In genomic region chr11:61449499-61450292, GRCm38 (mm10) we compare ENCODE assay signal across 9 mouse cellular contexts. TPM values are rescaled to one million over a fixed set of nuclear protein-coding genes. Genes with fewer than 3 reads are reported as not detected.
A peak's percentile ranks its signal among the peaks of the same experiment; 100 is the strongest.
DNase-seq lines count a peak whose midpoint lies in the region; ATAC-seq and TF ChIP-seq lines count a peak whose summit lies in the region.
"Had no signal": no experiment of that assay in that cellular context is flagged by ENCODE, and none has a peak within 500 bp of the region (broad histone marks: within the 10 kb centered on the region; RNA-seq: fewer than 3 reads in every experiment).

No protein-coding gene starts in this region.

- no peak overlapping the region for H3K27ac ChIP-seq in thymus, adult 2 months (ENCODE audit: control insufficient read depth, insufficient read depth, low read length)
- H3K27ac ChIP-seq: liver, embryonic 13.5 days had no signal

- 66% methylated on average over 24 of the region's 24 CpGs for WGBS in thymus, adult 2 months

- peak; percentile 92 for DNase-seq in heart, adult 11 months
- DNase-seq in heart, postnatal 25 days (ENCODE audit: low spot score), result no peak
- peak; percentile 9 for DNase-seq in thymus, adult 2 months
- no peak for DNase-seq in thymus, adult 18-20 months
- peak; percentile 45 to 48 for DNase-seq in layer of hippocampus, postnatal 14 days (ENCODE audit: low spot score in 2 of 2)
- no peak for DNase-seq in frontal cortex, postnatal 10 days (ENCODE audit: low spot score in 2 of 2)
- no peak for DNase-seq in T-cell, adult 2 months (ENCODE audit: low spot score)
- DNase-seq: liver, embryonic 13.5 days had no signal

- H3K4me1 ChIP-seq in thymus, adult 2 months (replicated peaks; ENCODE audit: control insufficient read depth, insufficient read depth, low read length), result no peaks in the 10 kb centered on the region
- H3K4me1 ChIP-seq: liver, embryonic 13.5 days had no signal

- no peak for ATAC-seq in megakaryocyte progenitor cell, adult 5-6 weeks (replicated peaks; ENCODE audit: poor library complexity)

- no peaks in the 10 kb centered on the region; the same call in 1 of the 2 replicates for H3K27me3 ChIP-seq in thymus, adult 2 months (ENCODE audit: control insufficient read depth, insufficient read depth, low read length)

- no peak overlapping the region for H3K4me3 ChIP-seq in thymus, adult 2 months (ENCODE audit: control insufficient read depth, insufficient read depth, low read length)
- H3K4me3 ChIP-seq: liver, embryonic 13.5 days had no signal

- no peaks in the 10 kb centered on the region for H3K36me3 ChIP-seq in thymus, adult 2 months (ENCODE audit: control insufficient read depth, insufficient read depth, low read length)
- H3K36me3 ChIP-seq: liver, embryonic 13.5 days had no signal

- intact Hi-C loops in heart, postnatal 25 days (cut with DNase I), result no loop called here

- TF ChIP-seq CTCF in thymus, adult 2 months (IDR thresholded peaks at IDR 0.05; ENCODE audit: borderline replicate concordance, control insufficient read depth, extremely low read depth, insufficient read depth, low read length, poor library complexity), result no peak

- TF ChIP-seq POLR2A in thymus, adult 2 months (IDR thresholded peaks at IDR 0.05; ENCODE audit: control insufficient read depth, extremely low read depth, insufficient read depth, low read length, poor library complexity), result no peak

RNA-seq across cellular contexts. Expression of gene Rnf112, which starts 4.2 kb away (rescaled TPM):
- under 1 TPM; 0.26 to 0.53 TPM for total RNA-seq in heart, postnatal 25 days (2021)
- polyA plus RNA-seq in thymus, adult 2 months (2012; rRNA removed), result 0.12 and 0.13 TPM in 2 replicates
- 100 to 1,000 TPM; 328 to 329 TPM for total RNA-seq in layer of hippocampus, postnatal 14 days (2021)
- not detected in 2 replicates for total RNA-seq in megakaryocyte progenitor cell, adult 5-6 weeks (2015)
- not detected in 2 replicates for total RNA-seq in megakaryocyte progenitor cell, adult 5-6 weeks (2017)

RNA-seq across cellular contexts. Expression of gene Mfap4, which starts 35.5 kb away (rescaled TPM):
- total RNA-seq in heart, postnatal 25 days (2021), result 10 to 100 TPM; 43.3 to 50.0 TPM
- 20.0 and 21.9 TPM in 2 replicates for polyA plus RNA-seq in thymus, adult 2 months (2012; rRNA removed)
- total RNA-seq in layer of hippocampus, postnatal 14 days (2021), result 10 to 100 TPM in 1 of 2 experiments, 1 to 10 TPM in 1; 8.5 to 12.5 TPM
- total RNA-seq in megakaryocyte progenitor cell, adult 5-6 weeks (2015), result not detected in 2 replicates
- not detected in 2 replicates for total RNA-seq in megakaryocyte progenitor cell, adult 5-6 weeks (2017)

RNA-seq across cellular contexts. Expression of gene Mapk7, which starts 44.5 kb away (rescaled TPM):
- total RNA-seq in heart, postnatal 25 days (2021), result 1 to 10 TPM; 6.0 to 7.7 TPM
- 63.8 and 71.8 TPM in 2 replicates for polyA plus RNA-seq in thymus, adult 2 months (2012; rRNA removed)
- total RNA-seq in layer of hippocampus, postnatal 14 days (2021), result 10 to 100 TPM; 32.8 to 36.2 TPM
- 6.2 and 7.9 TPM in 2 replicates for total RNA-seq in megakaryocyte progenitor cell, adult 5-6 weeks (2015)
- total RNA-seq in megakaryocyte progenitor cell, adult 5-6 weeks (2017), result 10.3 and 12.0 TPM in 2 replicates

RNA-seq across cellular contexts. Expression of gene B9d1, which starts 55.2 kb away (rescaled TPM):
- 10 to 100 TPM in 1 of 2 experiments, 1 to 10 TPM in 1; 8.4 to 10.4 TPM for total RNA-seq in heart, postnatal 25 days (2021)
- 11.6 and 16.0 TPM in 2 replicates for polyA plus RNA-seq in thymus, adult 2 months (2012; rRNA removed)
- 10 to 100 TPM; 37.3 to 37.4 TPM for total RNA-seq in layer of hippocampus, postnatal 14 days (2021)
- 0.49 and 1.3 TPM in 2 replicates for total RNA-seq in megakaryocyte progenitor cell, adult 5-6 weeks (2015)
- total RNA-seq in megakaryocyte progenitor cell, adult 5-6 weeks (2017), result 0.92 TPM in 1 of 2 replicates, not detected in the other

Comparison
In these comparisons a context has a peak if more than half of its experiments do, and no peak if none do; other contexts are left out.
1. DNase-seq: peak in heart, adult 11 months (single experiment), thymus, adult 2 months (single experiment) and layer of hippocampus, postnatal 14 days (2 of 2); none in heart, postnatal 25 days (single experiment), thymus, adult 18-20 months (0 of 2), frontal cortex, postnatal 10 days (0 of 2) and T-cell, adult 2 months (single experiment).
2. RNA of gene Rnf112, which starts 4.2 kb away (total RNA-seq): 328 to 329 TPM in layer of hippocampus, postnatal 14 days; 0.26 to 0.53 TPM in heart, postnatal 25 days and not detected in megakaryocyte progenitor cell, adult 5-6 weeks; every median in the first group is over 100 times any median in the second.
3. RNA of gene Mfap4, which starts 35.5 kb away (total RNA-seq): 43.3 to 50.0 TPM in heart, postnatal 25 days and 8.5 to 12.5 TPM in layer of hippocampus, postnatal 14 days; not detected in megakaryocyte progenitor cell, adult 5-6 weeks; every median in the first group is over 4 times any median in the second.